Comparison of ENCODE assay signal across 8 mouse cellular contexts in the genomic region with DNA sequence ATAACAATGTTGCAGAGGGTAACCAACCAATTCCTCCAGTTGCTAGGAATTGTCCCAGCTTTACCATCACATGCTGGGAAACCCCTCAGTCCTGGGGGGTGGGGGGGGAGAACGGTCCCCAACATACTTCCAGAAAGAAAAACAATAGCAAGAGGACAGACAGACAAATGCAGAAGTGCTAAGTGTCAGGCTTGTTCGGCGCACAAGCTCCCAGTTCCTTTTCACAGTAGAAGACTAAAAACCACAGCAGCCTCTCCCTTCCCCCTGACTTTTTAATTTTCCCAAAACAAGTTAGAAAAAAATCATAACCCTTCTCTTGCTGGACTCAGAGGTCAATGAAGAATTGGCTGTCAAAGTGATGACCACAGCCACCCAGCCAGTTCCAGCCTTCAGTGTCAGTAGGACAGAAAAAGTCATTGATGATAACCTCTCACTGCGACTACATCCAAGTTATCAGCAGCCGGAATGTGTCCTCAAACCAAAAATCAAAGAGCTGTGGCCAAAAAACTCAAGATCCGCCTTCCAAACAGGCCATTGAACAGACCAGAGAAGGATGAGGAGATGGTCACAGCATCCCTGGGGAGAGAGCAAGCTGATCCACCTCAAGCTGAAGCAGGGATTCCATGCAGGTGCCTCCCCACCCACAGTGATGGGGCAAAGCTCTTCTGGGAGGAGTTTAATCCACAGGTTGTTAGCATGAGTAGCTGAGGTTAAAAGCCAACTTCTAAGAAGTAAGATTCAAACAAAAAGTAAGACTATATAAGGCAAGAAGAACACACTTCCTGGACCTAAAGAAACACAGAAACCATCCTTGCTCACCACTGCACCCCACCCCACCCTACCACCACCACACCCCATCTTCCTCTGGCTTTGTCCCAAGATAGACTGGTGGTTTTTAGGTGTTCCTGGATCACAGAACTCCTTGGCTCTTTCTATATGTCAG. TPM values are rescaled to one million over a fixed set of nuclear protein-coding genes. Genes with fewer than 3 reads are reported as not detected.
A peak's percentile ranks its signal among the peaks of the same experiment; 100 is the strongest.
DNase-seq lines count a peak whose midpoint lies in the region; ATAC-seq lines count a peak whose summit lies in the region.

No protein-coding gene starts in this region.

- ATAC-seq in activated CD4-positive, CD25-positive, alpha-beta regulatory T cell, adult 4 months: peak; percentile 65
- ATAC-seq in neural tube, embryonic 14.5 days (ENCODE audit: low read depth): no peak
- ATAC-seq in frontal cortex, adult (ENCODE audit: low TSS enrichment): no peak

- DNase-seq in kidney, postnatal 14 days: peak; percentile 63
- DNase-seq in kidney, adult 18-20 months: no peak
- peak; percentile 81 for DNase-seq in induced T-regulatory cell, adult 2 months (ENCODE audit: low read depth)
- no peak for DNase-seq in adipocyte (ENCODE audit: low spot score)
- no peak for DNase-seq in yolk sac, embryonic 10.5 days (ENCODE audit: low spot score)

- no peaks in the 10 kb centered on the region for H3K27me3 ChIP-seq in neural tube, embryonic 14.5 days (ENCODE audit: control insufficient read depth, insufficient read depth, low read length)

- H3K27ac ChIP-seq in neural tube, embryonic 14.5 days (ENCODE audit: low read depth, low read length): no peak overlapping the region

- no peak overlapping the region for H3K9ac ChIP-seq in neural tube, embryonic 14.5 days (replicated peaks; ENCODE audit: low read depth, low read length)

- H3K4me1 ChIP-seq in neural tube, embryonic 14.5 days (ENCODE audit: control insufficient read depth, insufficient read depth, low read length): 0 out of 2 replicates have a peak, but pooled peaks cover 3% of the 10 kb centered on the region

- no peaks in the 10 kb centered on the region for H3K36me3 ChIP-seq in neural tube, embryonic 14.5 days (ENCODE audit: control insufficient read depth, insufficient read depth, low read length)

- H3K4me3 ChIP-seq in neural tube, embryonic 14.5 days (ENCODE audit: low read depth, low read length): no peak overlapping the region

- H3K9me3 ChIP-seq in neural tube, embryonic 14.5 days (ENCODE audit: control insufficient read depth, low read length): no peaks in the 10 kb centered on the region

- WGBS in neural tube, embryonic 14.5 days: 89% methylated on average over 6 of the region's 6 CpGs

- peak overlapping the region; percentile 65; the same call in 1 of the 2 replicates for H3K4me2 ChIP-seq in neural tube, embryonic 14.5 days (ENCODE audit: low read depth, low read length)

RNA-seq across cellular contexts. Expression of a gene that starts 2.5 kb away (rescaled TPM):
- polyA plus RNA-seq in activated CD4-positive, CD25-positive, alpha-beta regulatory T cell, adult 4 months (2017; shearing (Covaris generic)): 100 to 1,000 TPM; 157 to 185 TPM
- 37.1 and 41.0 TPM in 2 replicates for polyA plus RNA-seq in neural tube, embryonic 14.5 days (2014; fragmentation: Nextera tagmentation; extraction: Ambion mirVana)

Comparison
In these comparisons a context has a peak if more than half of its experiments do, and no peak if none do; other contexts are left out.
1. DNase-seq: peak in kidney, postnatal 14 days (single experiment) and induced T-regulatory cell, adult 2 months (single experiment); none in kidney, adult 18-20 months (single experiment), adipocyte (single experiment) and yolk sac, embryonic 10.5 days (single experiment).